Mouse (Mus musculus) thymus, postnatal 4 days (tissue): ENCODE data around the gene Sorl1.
"Not testable (repeated sequence)": the region's sequence is repeated elsewhere in the genome, so short reads cannot be mapped to it uniquely, and the experiment has no call there.

Source experiments
- DNase-seq: peaks from one replicate; pipeline ENCODE4 v3.0.0; 2021

Sorl1 gene

GRCm38 (mm10) chr9:42091561-42091960, 32.5 kb downstream of the Sorl1 start:
- DNase-seq: no peak

GRCm38 (mm10) chr9:42087921-42088320, 36.2 kb downstream of the Sorl1 start:
- no peak for DNase-seq

- DNase-seq: no peak
Observed at GRCm38 (mm10) chr9:42085970-42086369, 38.1 kb downstream of the Sorl1 start.

GRCm38 (mm10) chr9:42083661-42084067, 40.4 kb downstream of the Sorl1 start:
- DNase-seq: no peak

- no peak for DNase-seq
Observed at GRCm38 (mm10) chr9:42081681-42082530, 42.2 kb downstream of the Sorl1 start.

GRCm38 (mm10) chr9:42080671-42081070, 43.4 kb downstream of the Sorl1 start:
- no peak for DNase-seq

GRCm38 (mm10) chr9:42077112-42077845, 46.8 kb downstream of the Sorl1 start:
- DNase-seq: no peak

- DNase-seq: no peak
Observed at GRCm38 (mm10) chr9:42076256-42076849, 47.7 kb downstream of the Sorl1 start.

- no peak for DNase-seq
Observed at GRCm38 (mm10) chr9:42075241-42075640, 48.9 kb downstream of the Sorl1 start.

GRCm38 (mm10) chr9:42072010-42072409, 52.1 kb downstream of the Sorl1 start:
- DNase-seq: no peak

GRCm38 (mm10) chr9:42070856-42071255, 53.2 kb downstream of the Sorl1 start:
- DNase-seq: no peak

- no peak for DNase-seq
Observed at GRCm38 (mm10) chr9:42069471-42069870, 54.6 kb downstream of the Sorl1 start.

- no peak for DNase-seq
Observed at GRCm38 (mm10) chr9:42067950-42068349, 56.1 kb downstream of the Sorl1 start.

- no peak for DNase-seq
Observed at GRCm38 (mm10) chr9:42065756-42066155, 58.3 kb downstream of the Sorl1 start.

- no peak for DNase-seq
Observed at GRCm38 (mm10) chr9:42063391-42063790, 60.7 kb downstream of the Sorl1 start.

GRCm38 (mm10) chr9:42062269-42062668, 61.8 kb downstream of the Sorl1 start:
- DNase-seq: no peak

GRCm38 (mm10) chr9:42059006-42059405, 65.1 kb downstream of the Sorl1 start:
- DNase-seq: not testable (repeated sequence)

- DNase-seq: no peak
Observed at GRCm38 (mm10) chr9:42056591-42056990, 67.5 kb downstream of the Sorl1 start.

GRCm38 (mm10) chr9:42055378-42055777, 68.7 kb downstream of the Sorl1 start:
- DNase-seq: no peak

GRCm38 (mm10) chr9:42054339-42055272, 69.5 kb downstream of the Sorl1 start:
- no peak for DNase-seq

GRCm38 (mm10) chr9:42053591-42054190, 70.4 kb downstream of the Sorl1 start:
- DNase-seq: no peak

- no peak for DNase-seq
Observed at GRCm38 (mm10) chr9:42052713-42053356, 71.3 kb downstream of the Sorl1 start.
